Mouse (Mus musculus) thymus, postnatal 14 days (tissue): ENCODE results near the gene Lgmn.
A peak's percentile ranks its signal among the peaks of the same experiment; 100 is the strongest.

Experiments used
- DNase-seq: peaks from one replicate; pipeline ENCODE4 v3.0.0; 2021

Gene Lgmn

GRCm38 (mm10) chr12:102439632-102440023 is at the start of gene Lgmn:
Gene Lgmn (minus strand): TSS chr12:102439813.
- DNase-seq = peak; percentile 95

- no peak for DNase-seq
Observed at GRCm38 (mm10) chr12:102484946-102485345, 45.3 kb upstream of the Lgmn start.

- no peak for DNase-seq
Observed at GRCm38 (mm10) chr12:102480481-102480880, 40.9 kb upstream of the Lgmn start.

DNA sequence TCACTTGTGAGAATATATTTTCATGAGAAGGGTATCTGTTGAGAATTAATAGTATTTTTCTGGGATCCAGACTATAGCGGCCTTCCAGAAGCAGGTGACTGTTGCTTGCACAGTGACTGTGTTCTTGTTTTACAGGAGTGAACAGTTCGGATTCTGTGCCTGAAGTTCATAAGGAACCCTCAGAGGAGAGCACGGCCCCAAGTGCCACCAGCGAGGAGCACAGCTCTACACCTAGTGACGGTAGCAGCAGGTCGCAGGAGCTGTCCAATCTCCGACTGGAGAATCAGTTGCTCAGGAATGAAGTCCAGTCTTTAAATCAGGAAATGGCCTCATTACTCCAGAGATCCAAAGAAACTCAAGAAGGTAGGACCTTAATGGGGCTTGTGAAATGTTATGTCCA is 34.8 kb upstream of the Lgmn start:
- DNase-seq = no peak

DNA sequence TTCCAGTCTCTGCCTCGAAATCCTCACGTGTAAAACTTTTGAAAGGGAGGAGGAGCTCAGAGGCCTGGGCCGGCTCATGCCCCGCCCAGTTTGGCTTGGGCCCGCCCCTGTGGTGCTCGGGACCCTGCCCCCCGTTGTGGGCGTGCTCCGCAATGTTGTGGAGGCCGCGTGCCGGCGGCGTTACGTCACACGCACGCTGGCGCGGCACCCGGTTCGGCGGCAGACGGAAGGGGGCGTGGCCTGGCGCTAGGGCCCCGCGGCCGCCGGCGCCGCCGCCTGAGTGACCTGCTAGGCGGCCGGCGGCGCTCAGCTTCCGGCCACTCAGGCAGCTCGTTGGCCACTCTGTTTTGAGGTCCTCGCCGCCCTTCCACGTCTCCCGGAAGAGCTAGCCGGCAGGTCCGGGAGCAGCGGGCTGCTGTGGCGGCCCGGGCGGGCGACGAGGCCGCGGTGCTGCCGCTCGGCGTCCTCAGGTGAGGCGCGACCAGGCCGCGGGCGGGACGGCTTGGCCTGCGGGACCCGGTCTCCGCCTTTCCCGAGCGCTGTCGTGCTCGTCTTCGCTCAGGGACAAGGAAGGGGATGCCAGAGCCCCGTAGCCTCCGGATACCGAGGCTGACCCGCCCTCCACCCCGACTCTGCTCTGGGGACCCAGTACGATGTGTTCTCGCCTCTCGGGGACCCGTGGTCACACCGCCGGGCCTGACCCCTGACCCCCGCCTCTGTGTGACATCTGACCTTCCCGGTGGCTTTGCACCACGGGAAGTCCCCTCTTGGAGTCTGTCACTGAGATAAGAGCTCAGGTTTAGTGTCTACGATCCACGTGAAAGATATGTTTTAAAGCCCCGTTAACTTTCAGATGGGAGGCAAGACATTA is 29.5 kb upstream of the Lgmn start, which contains the start of gene Golga5:
Gene Golga5 (plus strand): TSS at position 242 of the 871 bp plus-strand sequence.
- peak; percentile 97 for DNase-seq

DNA sequence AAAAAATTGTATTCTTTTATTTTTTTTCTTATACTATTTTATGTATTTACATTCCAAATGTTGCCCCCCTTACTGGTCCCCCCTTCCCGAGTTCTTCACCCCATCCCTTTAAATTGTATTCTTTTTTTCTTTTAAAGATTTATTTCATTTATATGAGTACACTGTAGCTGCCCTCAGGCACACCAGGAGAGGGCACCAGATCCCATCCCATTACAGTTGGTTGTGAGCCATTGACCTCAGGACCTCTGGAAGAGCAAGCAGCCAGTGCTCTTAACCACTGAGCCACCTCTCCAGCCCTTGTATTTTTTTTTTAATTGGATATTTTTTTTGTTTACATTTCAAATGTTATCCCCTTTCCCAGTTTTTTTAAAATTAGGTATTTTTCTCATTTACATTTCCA is 28.5 kb upstream of the Lgmn start:
- no peak for DNase-seq

DNA sequence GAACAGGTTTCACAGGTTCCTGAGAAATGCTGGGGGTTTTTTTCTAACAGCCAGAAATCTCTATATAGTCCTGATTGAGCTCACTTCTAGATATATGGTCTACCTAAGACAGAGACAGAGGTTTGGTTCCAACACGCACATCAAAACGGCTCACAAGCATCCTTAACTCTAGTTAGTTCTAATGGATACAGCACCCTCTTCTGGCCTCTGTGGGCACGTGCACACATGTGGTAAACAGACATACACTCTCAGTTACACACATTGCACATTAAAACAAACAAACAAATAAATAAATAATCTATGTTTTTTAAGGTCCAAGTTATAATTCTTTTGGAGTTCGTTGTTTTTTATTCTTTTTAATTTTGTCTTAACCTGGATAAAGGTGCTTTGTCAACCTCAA is 25.0 kb upstream of the Lgmn start:
- DNase-seq = no peak

DNA sequence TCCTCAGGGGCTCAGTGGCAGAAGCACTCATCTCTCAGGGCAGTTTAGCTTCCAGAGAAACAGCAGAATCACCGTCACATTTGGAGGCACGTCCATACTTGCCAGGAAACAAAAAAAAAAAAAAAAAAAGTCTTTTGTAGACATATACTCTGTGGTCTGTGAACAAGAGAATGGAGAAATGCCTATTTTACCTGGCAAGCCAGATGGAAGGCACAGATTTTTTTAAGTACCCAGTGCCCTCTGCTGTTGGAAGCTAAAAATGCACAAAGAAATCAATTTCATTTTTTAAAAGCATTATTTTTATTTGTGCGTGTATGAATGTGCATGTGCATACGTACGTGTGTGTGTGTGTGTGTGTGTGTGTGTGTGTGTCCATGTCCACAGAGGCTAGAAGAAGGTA is 21.6 kb upstream of the Lgmn start:
- no peak for DNase-seq

DNA sequence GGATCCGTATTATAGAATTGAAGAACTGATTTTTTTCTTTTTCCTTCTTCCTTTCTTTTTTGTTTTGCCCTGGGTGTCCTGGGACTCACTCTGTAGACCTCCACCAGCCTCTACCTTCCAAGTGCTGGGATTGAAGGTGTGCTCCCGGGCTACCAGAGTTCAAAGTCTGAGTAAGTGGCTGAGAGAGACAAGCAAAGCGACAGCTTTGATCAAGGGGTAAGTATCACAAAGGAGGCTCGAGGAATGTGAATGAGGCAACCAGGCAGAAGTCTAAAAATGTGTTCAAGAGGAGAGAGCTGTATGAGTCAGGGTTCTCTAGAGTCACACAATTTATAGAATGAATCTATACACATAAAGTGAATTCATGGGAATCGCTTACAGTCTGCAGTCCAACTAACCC is 20.4 kb upstream of the Lgmn start:
- DNase-seq = no peak

- no peak for DNase-seq
Observed at GRCm38 (mm10) chr12:102456467-102457193, 17.0 kb upstream of the Lgmn start.

DNA sequence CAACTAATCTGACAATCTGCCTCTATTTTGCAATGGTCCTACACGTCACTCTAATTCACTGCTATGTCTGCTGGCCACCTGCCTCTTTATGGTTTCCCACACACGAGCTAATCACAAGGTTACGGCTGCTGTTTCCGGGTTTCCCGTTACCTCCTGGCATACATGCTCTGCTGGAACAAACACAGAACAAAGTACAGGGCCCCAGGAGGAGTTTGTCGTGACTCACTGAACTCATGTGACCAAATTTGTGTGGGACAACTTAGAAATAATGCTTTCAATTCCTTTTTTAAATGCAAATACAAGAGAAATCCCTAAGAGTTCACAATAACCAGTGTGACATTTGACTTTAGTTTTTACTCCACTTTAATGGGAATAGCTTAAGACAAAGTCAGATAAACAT is 14.0 kb upstream of the Lgmn start:
- no peak for DNase-seq

GRCm38 (mm10) chr12:102451126-102451851 is 11.7 kb upstream of the Lgmn start:
- no peak for DNase-seq

GRCm38 (mm10) chr12:102450437-102450836 is 10.8 kb upstream of the Lgmn start:
- DNase-seq = no peak

GRCm38 (mm10) chr12:102445436-102445835 is 5.8 kb upstream of the Lgmn start:
- DNase-seq = no peak

GRCm38 (mm10) chr12:102443676-102444075 is 4.1 kb upstream of the Lgmn start:
- DNase-seq = no peak

DNA sequence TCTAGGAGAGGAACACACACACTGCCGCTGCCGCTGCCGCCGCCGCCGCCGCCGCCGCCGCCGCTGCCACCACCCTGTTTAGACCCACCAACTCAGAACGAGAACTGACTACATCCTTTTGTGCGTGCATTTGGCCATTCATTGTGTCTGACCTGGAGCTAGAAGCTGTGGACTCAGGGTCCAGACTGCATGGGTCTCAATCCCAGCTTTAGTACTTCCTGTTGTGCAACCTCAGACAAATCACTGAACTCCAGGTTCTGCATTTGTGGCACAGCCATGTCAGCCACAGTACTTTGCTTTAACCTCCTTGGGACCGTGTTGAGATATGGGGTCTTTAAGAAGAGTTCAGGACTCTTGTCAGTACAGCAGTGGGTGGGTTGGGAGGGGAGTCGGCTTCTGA is 3.0 kb upstream of the Lgmn start:
- DNase-seq = no peak

GRCm38 (mm10) chr12:102441141-102441540 is 1.5 kb upstream of the Lgmn start:
- no peak for DNase-seq

DNA sequence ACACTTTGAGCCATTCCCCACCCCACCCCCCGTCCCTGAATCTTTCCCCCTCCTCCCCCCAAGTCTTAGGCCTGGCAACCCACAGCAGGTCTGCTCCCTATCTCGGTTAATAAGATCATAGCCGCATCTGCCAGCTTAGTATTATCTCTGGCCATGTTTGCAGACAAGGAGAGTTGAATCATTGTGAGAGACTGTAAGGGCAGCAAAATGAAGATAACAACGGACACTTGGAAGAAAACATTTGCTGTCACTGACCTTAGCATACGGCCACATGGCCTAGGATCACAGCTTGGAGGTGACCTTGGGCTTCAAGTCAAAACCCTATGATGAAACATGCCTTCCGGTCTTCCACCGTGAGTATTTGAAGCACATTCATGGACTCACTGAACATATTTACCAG is 938 bp upstream of the Lgmn start:
- DNase-seq = no peak

- no peak for DNase-seq
Observed at GRCm38 (mm10) chr12:102438983-102439631, 506 bp downstream of the Lgmn start.

- DNase-seq = no peak
Observed at GRCm38 (mm10) chr12:102437952-102438351, 1.7 kb downstream of the Lgmn start.

GRCm38 (mm10) chr12:102436939-102437526 is 2.6 kb downstream of the Lgmn start:
- DNase-seq = no peak

DNA sequence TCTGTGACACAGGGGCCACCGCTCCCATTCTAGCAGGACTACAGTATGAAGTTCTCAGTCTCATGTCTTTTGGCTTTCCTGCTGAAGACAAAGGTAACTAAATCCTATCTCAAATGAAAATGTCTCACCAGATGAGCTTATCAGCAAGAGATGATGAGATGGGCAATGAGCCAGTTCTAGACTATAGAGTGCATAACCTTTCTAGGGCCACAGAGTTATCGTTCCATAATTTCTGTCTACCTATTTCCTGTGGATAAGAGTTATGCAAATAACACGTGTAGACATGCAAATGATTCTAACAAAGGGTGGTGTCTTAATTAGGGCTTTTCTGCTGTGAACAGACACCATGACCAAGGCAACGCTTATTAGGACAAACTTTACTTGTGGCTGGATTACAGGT is 5.5 kb downstream of the Lgmn start:
- no peak for DNase-seq

GRCm38 (mm10) chr12:102432238-102432637 is 7.4 kb downstream of the Lgmn start:
- no peak for DNase-seq
